Mouse (Mus musculus) hindbrain, embryonic 15.5 days (tissue): ENCODE data around the gene Cdyl. TPM values are rescaled to one million over a fixed set of nuclear protein-coding genes. Genes with fewer than 3 reads are reported as not detected.

Experiments used
- ATAC-seq: fragments of 200-750 bp; cut with Nextera tagmentation; 2 replicates; pipeline ENCODE4 v1.8.0; 2017; ENCODE audit warnings: low read depth, moderate number of reproducible peaks, moderate TSS enrichment; ENCODE audit not compliant: low FRiP score
- H3K27ac ChIP-seq: fragments of 300-500 bp; sonication (generic); replicated peaks from 2 replicates; pipeline ENCODE4 v1.5.1; 2015; ENCODE audit warnings: mild to moderate bottlenecking, inconsistent platforms
- H3K27me3 ChIP-seq: fragments of 300-500 bp; sonication (generic); 2 replicates; pipeline ENCODE4 v1.6.1; 2015; ENCODE audit warnings: control low read depth, inconsistent platforms
- H3K36me3 ChIP-seq: fragments of 300-500 bp; sonication (generic); 2 replicates; pipeline ENCODE4 v1.6.1; 2015; ENCODE audit warnings: control low read depth, inconsistent platforms
- H3K4me1 ChIP-seq: fragments of 300-500 bp; sonication (generic); replicated peaks from 2 replicates; pipeline ENCODE4 v1.6.1; 2015; ENCODE audit warnings: control low read depth, inconsistent platforms
- H3K4me2 ChIP-seq: fragments of 300-500 bp; sonication (generic); 2 replicates; pipeline ENCODE4 v1.6.1; 2015; ENCODE audit warnings: moderate library complexity, mild to moderate bottlenecking, inconsistent platforms
- H3K4me3 ChIP-seq: fragments of 300-500 bp; sonication (generic); 2 replicates; pipeline ENCODE4 v1.5.1; 2015; ENCODE audit warnings: mild to moderate bottlenecking, inconsistent platforms
- H3K9ac ChIP-seq: fragments of 300-500 bp; sonication (generic); 2 replicates; pipeline ENCODE4 v1.6.1; 2015; ENCODE audit warnings: inconsistent platforms
- H3K9me3 ChIP-seq: fragments of 300-500 bp; sonication (generic); 2 replicates; pipeline ENCODE4 v1.6.1; 2016; ENCODE audit warnings: control low read depth, inconsistent platforms
- WGBS: fragments of 180-500 bp; shearing (Covaris S2); methylation state at CpG from one replicate; pipeline ENCODE4 v1.1.7; 2015; 5-methylcytosine and 5-hydroxymethylcytosine counted together
- polyA plus RNA-seq: library from polyadenylated mRNA; unstranded; fragments of >200 nt; fragmentation: Nextera tagmentation; extraction: Ambion mirVana; gene quantifications from 2 replicates; pipeline ENCODE4 v1.2.1, GENCODE M21; 2015

Gene Cdyl
- polyA plus RNA-seq: 6.0 and 6.6 TPM in 2 replicates

- Histone ChIP-seq H3K9ac (no peak within 1 kb of the TSS), H3K9me3 (no peaks in the 10 kb centered on the region), H3K4me3 (no peak within 1 kb of the TSS), H3K4me1 (no peaks in the 10 kb centered on the region), H3K27ac (no peak within 1 kb of the TSS), H3K27me3 (no peaks in the 10 kb centered on the region), H3K36me3 (no peaks in the 10 kb centered on the region), H3K4me2 (no peak within 1 kb of the TSS)
- ATAC-seq: no peak
- WGBS: 78% methylated on average over 4 of the region's 4 CpGs
These were observed at the start of gene Cdyl for GRCm38 (mm10) chr13:35659406-35659985. TSS of gene Cdyl (plus strand) at chr13:35659833.

- H3K9me3 ChIP-seq: no peaks in the 10 kb centered on the region
These were observed 48.9 kb upstream of the Cdyl start for GRCm38 (mm10) chr13:35610718-35611117.

DNA sequence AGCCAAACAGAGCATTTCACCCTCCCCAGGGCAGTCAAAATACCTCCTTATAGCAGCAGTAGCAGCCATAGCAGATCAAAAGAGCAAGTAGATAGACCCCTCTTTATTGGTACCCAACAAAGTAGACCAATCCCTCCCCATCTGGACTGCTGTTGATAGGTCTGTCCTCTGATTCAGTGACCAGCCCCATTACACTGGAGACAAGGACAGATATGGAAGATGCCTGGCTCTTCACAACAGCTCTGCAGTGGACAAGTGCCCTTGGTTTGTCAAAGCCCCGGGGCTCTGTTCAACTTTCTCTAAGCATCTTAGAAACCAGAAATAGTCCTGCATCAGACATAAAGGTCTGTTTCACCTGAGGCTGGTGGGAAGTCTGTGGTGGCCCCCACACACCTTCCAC, 47.1 kb upstream of the Cdyl start:
- no peaks in the 10 kb centered on the region for H3K9me3 ChIP-seq
- no peak overlapping the region for H3K9ac ChIP-seq
- no peaks in the 10 kb centered on the region for H3K27me3 ChIP-seq
- H3K27ac ChIP-seq: no peak overlapping the region
- H3K4me3 ChIP-seq: no peak overlapping the region
- H3K4me1 ChIP-seq: no peaks in the 10 kb centered on the region
- H3K4me2 ChIP-seq: no peak overlapping the region
- ATAC-seq: no peak
- WGBS: 87% methylated on average over 1 of the region's 1 CpGs
- H3K36me3 ChIP-seq: no peaks in the 10 kb centered on the region

More at GRCm38 (mm10) chr13:35610718-35611117, 48.9 kb upstream of the Cdyl start:
- Histone ChIP-seq H3K9ac (no peak overlapping the region), H3K4me2 (no peak overlapping the region), H3K36me3 (no peaks in the 10 kb centered on the region), H3K27ac (no peak overlapping the region), H3K4me1 (no peaks in the 10 kb centered on the region), H3K4me3 (no peak overlapping the region), H3K27me3 (no peaks in the 10 kb centered on the region)
- ATAC-seq: no peak

- Histone ChIP-seq H3K9ac (no peak overlapping the region), H3K4me3 (no peak overlapping the region), H3K4me1 (no peaks in the 10 kb centered on the region), H3K4me2 (no peak overlapping the region), H3K27ac (no peak overlapping the region), H3K36me3 (no peaks in the 10 kb centered on the region), H3K9me3 (no peaks in the 10 kb centered on the region), H3K27me3 (no peaks in the 10 kb centered on the region)
- 73% methylated on average over 4 of the region's 4 CpGs for WGBS
- ATAC-seq: no peak
These were observed 44.7 kb upstream of the Cdyl start for GRCm38 (mm10) chr13:35614832-35615479.

DNA sequence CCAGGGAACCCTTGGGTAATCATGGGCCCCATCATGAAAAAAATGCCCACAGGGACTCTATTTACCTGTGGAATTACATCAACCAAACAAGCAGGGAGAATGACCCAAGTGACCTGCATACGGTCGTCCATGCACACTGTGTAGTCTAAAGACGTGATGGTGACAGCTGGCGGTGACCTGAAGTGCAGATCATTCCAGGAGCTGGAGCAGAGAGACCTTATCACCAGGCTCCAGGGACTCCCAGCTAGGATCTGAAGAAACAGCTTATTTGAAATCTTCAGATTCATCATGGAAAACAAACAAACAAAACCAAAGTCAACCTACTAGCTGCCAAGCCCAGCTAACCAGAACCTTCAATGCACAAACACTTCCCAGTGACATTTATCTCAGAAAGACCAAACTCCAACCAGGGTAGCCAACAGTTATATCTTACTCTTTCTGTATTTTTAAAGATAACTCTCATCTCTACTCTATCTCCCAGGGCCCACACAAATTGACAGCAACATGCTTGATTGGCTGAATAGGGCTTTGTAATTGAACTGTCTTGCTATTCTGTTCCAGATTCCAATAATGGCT, 43.0 kb upstream of the Cdyl start:
- no peak overlapping the region for H3K9ac ChIP-seq
- 91% methylated on average over 4 of the region's 4 CpGs for WGBS
- no peaks in the 10 kb centered on the region for H3K27me3 ChIP-seq
- no peak for ATAC-seq
- no peaks in the 10 kb centered on the region for H3K36me3 ChIP-seq
- no peak overlapping the region for H3K4me2 ChIP-seq
- no peak overlapping the region for H3K4me3 ChIP-seq
- no peaks in the 10 kb centered on the region for H3K9me3 ChIP-seq
- no peak overlapping the region for H3K27ac ChIP-seq
- H3K4me1 ChIP-seq: no peaks in the 10 kb centered on the region

DNA sequence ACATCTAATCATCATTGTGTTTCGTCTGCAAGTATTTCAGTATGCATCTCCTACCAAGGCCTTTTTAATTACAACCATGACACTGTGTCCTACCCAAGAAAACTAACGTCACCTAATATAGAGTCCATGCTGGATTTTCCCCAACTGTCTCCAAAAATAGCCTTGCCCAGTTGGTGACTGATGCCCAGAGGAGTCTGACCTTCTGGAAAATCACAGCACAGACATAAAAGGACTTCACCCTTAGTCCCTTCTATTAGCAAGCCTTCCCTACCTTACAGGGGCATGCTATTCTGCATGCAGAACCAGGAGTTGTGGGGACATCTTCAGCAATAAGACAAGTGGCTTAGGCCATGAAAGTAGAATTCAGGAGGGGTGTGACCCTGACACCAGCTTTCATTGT, 40.3 kb upstream of the Cdyl start:
- H3K27ac ChIP-seq: no peak overlapping the region
- no peak for ATAC-seq
- H3K9ac ChIP-seq: no peak overlapping the region
- no peaks in the 10 kb centered on the region for H3K36me3 ChIP-seq
- H3K27me3 ChIP-seq: no peaks in the 10 kb centered on the region
- no peaks in the 10 kb centered on the region for H3K9me3 ChIP-seq
- no peaks in the 10 kb centered on the region for H3K4me1 ChIP-seq
- H3K4me2 ChIP-seq: no peak overlapping the region
- H3K4me3 ChIP-seq: no peak overlapping the region
- 95% methylated on average over 2 of the region's 2 CpGs for WGBS

DNA sequence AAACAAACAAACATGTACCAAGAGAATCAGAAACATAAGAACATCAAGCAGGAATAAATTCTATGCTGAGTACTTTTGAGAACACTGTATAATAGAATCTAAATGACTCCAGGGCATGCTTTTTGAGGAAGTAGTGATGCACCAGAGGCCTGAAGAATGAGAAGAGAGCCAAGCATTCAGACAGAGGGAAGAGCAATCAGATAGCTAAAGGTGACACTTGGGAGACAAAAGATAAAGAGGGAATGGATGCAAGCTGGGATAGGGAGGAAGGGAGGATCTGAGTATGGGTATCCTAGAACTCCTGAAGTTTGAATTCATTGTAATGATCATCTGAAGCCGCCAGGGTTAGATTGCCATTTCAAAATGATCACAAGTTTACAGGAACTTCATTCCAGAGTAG, 38.9 kb upstream of the Cdyl start:
- Histone ChIP-seq H3K9me3 (no peaks in the 10 kb centered on the region), H3K27me3 (no peaks in the 10 kb centered on the region), H3K4me2 (no peak overlapping the region), H3K27ac (no peak overlapping the region), H3K4me1 (no peaks in the 10 kb centered on the region), H3K4me3 (no peak overlapping the region), H3K9ac (no peak overlapping the region), H3K36me3 (no peaks in the 10 kb centered on the region)
- ATAC-seq: no peak
- WGBS: 74% methylated on average over 1 of the region's 1 CpGs

DNA sequence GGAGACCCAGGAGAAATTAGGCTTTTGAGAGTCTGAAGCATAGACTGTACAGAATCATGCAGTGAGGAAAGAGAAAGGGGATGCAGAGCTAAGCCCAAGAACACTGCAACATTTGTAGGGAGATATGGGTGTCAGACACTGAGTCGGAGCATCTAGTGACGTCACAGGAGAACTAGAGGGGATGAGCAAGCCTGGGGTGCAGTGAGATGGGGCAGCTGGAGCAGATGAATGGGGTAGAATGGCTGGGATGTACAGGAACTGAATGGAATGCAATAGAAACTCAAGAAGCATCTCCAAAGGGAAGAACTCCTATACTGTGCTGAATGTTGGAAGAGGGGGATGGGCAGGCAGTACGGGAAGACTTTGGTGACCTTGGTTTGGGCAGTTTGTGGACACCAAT, 34.8 kb upstream of the Cdyl start:
- Histone ChIP-seq H3K9me3 (no peaks in the 10 kb centered on the region), H3K4me3 (no peak overlapping the region), H3K27me3 (no peaks in the 10 kb centered on the region), H3K9ac (no peak overlapping the region), H3K4me1 (no peaks in the 10 kb centered on the region), H3K36me3 (no peaks in the 10 kb centered on the region), H3K4me2 (no peak overlapping the region), H3K27ac (no peak overlapping the region)
- 92% methylated on average over 3 of the region's 3 CpGs for WGBS
- no peak for ATAC-seq

DNA sequence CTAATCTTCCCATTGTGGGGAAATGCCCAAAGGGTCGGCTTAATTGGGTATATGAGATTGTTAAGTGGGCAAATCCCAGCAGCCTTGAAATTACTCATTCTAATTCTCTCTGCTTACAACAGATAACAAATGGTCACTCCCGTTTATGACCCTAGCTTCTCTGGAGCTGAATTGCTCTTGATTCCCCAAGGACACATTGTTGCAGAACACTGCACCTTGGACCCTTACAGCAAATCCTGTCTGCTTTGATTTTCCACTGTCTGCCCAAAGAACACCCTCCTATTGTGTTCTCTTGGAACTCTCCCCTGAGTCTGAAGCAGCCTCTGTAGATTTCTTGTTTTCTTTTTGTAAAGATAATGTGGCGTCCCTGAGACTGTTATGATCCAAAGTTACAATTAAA, 34.1 kb upstream of the Cdyl start:
- no peak for ATAC-seq
- Histone ChIP-seq H3K4me3 (no peak overlapping the region), H3K36me3 (no peaks in the 10 kb centered on the region), H3K27ac (no peak overlapping the region), H3K4me1 (no peaks in the 10 kb centered on the region), H3K9me3 (no peaks in the 10 kb centered on the region), H3K4me2 (no peak overlapping the region), H3K9ac (no peak overlapping the region), H3K27me3 (no peaks in the 10 kb centered on the region)
- WGBS: 60% methylated on average over 3 of the region's 3 CpGs

DNA sequence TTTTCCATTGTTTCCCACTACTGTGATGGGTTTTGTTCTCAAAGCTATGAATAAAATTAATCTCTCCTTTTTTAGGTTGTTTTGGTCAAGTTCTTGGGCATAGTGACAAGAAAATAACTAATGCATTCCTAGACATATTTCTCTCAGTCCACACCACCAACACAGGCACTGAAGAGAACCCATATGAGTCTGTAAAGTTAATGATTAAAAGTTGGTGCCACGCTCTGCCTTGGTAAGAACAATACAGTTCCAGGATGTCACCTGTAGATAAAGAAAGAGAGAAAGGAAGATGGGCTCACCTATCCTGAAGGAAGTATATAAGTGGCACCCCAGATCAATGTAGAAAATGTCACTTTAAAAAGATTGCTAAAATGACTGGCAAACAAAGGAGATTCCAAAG, 32.3 kb upstream of the Cdyl start:
- no peak overlapping the region for H3K4me2 ChIP-seq
- H3K36me3 ChIP-seq: no peaks in the 10 kb centered on the region
- no peak overlapping the region for H3K4me3 ChIP-seq
- H3K4me1 ChIP-seq: no peaks in the 10 kb centered on the region
- no peaks in the 10 kb centered on the region for H3K9me3 ChIP-seq
- ATAC-seq: no peak
- H3K9ac ChIP-seq: no peak overlapping the region
- no peaks in the 10 kb centered on the region for H3K27me3 ChIP-seq
- 86% methylated on average over 1 of the region's 1 CpGs for WGBS
- H3K27ac ChIP-seq: no peak overlapping the region

- no peaks in the 10 kb centered on the region for H3K27me3 ChIP-seq
- no peak for ATAC-seq
- H3K4me1 ChIP-seq: no peaks in the 10 kb centered on the region
- WGBS: 100% methylated on average over 1 of the region's 1 CpGs
- H3K4me3 ChIP-seq: no peak overlapping the region
- H3K9ac ChIP-seq: no peak overlapping the region
- H3K4me2 ChIP-seq: no peak overlapping the region
- no peaks in the 10 kb centered on the region for H3K9me3 ChIP-seq
- no peaks in the 10 kb centered on the region for H3K36me3 ChIP-seq
- no peak overlapping the region for H3K27ac ChIP-seq
These were observed 12.4 kb upstream of the Cdyl start for GRCm38 (mm10) chr13:35647132-35647823.

DNA sequence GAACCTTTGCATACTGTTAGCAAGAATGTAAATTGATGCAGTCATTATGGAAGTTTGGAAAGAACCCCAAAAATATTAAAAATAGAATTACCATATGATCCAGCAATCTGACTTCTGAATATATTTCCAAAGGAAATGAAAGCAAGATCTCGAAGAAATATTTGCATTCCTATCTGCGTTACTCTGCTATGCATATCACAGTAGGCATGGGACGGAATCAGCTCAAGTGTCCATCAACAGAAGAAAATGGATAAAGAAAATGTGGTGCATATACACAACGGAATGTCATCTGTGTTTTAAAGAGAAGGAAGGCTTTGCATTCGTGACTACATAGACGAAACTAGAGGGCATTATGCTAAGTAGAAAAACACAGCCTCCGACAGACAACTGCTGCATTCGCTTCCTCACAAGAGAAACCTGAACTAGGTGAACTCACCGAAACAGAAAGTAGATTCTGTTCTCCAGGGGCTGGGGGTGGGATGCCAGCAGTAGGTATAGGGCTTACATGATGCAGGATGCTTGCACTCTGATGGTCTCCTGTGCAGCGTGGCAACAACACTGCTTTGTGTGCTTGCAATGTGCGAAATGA, 9.3 kb upstream of the Cdyl start:
- ATAC-seq: no peak
- Histone ChIP-seq H3K4me3 (no peak overlapping the region), H3K9me3 (no peaks in the 10 kb centered on the region), H3K4me2 (no peak overlapping the region), H3K27ac (no peak overlapping the region), H3K36me3 (no peaks in the 10 kb centered on the region), H3K9ac (no peak overlapping the region), H3K4me1 (no peaks in the 10 kb centered on the region), H3K27me3 (no peaks in the 10 kb centered on the region)
- 89% methylated on average over 11 of the region's 11 CpGs for WGBS
